Mouse (Mus musculus) heart, postnatal 0 days (tissue): ENCODE measurements around the gene 4930430F08Rik.

Source experiments
- CTCF ChIP-seq: IDR thresholded peaks from 2 replicates; pipeline ENCODE4 v1.5.1; 2016; ENCODE audit warnings: antibody characterized with exemption, control low read depth, low read depth
- EP300 ChIP-seq: IDR thresholded peaks from 2 replicates; pipeline ENCODE4 v1.6.1; 2016; ENCODE audit warnings: antibody characterized with exemption, low read depth

DNA sequence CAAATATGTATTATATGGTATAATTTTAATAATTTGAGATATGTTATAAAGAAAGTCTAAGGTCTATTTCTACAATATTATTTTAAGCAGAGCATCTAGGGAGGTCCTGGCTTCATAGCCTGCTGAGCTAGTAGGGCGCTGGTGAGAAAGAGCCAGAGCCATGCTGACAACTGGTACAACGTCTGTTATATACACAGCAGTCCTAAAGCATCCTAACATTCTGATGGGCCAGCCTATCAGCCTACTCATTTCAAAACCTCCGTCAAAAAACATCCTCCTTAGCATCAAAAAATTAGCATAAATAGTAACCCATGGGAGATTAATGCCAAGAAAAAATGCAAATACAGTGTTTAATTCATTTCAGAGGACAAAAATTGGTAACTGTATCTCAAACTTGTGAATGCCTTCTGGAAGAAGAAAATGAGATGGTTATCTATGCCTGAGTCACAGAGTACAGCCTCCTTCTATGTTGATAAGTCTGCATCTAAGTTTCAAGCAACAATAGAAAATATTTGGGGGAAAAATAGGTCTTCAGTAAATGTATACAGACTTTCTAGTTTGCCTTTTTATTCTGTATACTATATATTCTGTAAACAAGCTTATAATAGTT, 33.6 kb downstream of the 4930430F08Rik start:
- no peak for TF ChIP-seq CTCF
- TF ChIP-seq EP300, result no peak
